Mouse (Mus musculus): ENCODE data around the gene Glod4.
A peak's percentile ranks its signal among the peaks of the same experiment; 100 is the strongest.

Glod4 gene

GRCm38 (mm10) chr11:76083941-76084367 is 159.6 kb downstream of the Glod4 start:
- peak; percentile 45 for DNase-seq (ENCODE audit: low read depth, low spot score)

DNA sequence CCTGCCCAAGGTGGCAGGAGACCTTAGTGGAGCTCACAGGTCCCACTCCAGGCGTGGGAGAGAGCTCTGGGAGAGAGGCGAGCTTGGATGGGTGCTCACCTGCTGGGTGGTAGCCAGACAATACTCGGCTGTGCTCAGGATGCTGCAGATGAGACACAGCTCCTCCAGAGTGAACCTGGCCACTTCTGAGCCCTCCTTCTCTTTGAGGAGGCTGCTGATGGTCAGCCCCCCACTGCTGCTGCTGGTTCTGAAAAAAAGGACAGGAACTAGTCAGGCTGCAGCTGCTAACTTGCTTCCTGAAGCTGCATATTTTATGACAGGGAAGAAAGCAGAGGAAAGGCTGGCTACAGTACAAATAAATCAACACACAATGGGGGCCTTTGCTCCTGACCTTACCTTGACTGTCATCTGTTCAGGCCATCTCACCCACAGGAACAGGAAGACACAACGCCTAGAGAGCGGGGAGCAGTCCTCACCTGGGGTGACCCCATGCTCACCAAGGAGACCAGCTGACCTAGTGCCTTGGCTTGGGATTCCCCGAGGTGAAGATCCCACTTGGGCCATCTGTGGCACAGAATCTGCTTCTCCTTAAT is 162.4 kb downstream of the Glod4 start:
- DNase-seq (ENCODE audit: low read depth, low spot score), result no peak

- DNase-seq (ENCODE audit: low read depth, low spot score), result no peak
These were observed 163.2 kb downstream of the Glod4 start for GRCm38 (mm10) chr11:76080293-76080692.

DNA sequence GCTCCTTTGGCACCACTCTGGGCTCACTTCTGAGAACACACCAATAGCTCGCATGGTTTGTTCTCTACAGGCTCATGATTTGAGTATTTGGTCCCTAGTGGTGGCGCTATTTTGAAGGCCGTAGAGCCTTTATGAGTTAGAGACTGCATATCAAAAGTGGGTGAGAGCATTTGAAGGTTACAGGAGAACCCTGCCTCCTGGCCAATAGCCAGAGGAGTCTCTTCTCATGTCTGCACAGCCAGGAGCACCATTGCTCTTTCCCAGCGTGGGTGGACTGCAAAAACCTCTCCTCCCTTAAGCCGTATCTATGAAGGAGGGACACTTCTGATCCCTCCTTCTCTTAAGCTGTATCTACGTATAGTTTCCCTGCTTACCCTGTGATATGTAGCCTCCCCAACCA is 166.2 kb downstream of the Glod4 start:
- no peak for DNase-seq (ENCODE audit: low read depth, low spot score)

GRCm38 (mm10) chr11:76074296-76075093 is 169.0 kb downstream of the Glod4 start:
- DNase-seq (ENCODE audit: low read depth, low spot score), result no peak

Measured in mesoderm, embryonic 11.5 days (tissue).